Mouse (Mus musculus): ENCODE results near the gene Scube1. TPM values are rescaled to one million over a fixed set of nuclear protein-coding genes. Genes with fewer than 3 reads are reported as not detected.

Gene Scube1
- polyA plus RNA-seq, 2 experiments = 0.09 to 0.10 TPM

DNA sequence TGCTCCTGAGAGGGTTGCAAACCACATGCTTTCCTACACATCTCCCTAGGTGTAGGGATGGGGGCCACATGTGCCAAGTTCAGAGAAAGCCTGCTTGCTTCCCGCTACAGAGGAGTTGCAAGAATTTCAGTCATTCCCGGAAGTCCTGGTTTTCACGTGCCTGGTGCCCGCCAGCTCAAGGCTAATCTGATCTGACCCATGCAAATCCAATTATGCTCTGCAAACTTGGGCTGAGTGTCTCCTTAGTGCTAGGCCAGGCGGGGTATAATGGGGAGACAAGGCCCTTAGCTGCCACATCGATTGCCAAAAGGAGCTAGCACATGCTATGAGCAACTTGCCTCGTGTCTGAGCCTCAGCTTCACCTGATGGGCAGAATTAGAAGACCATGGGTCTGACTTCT lies 62.7 kb downstream of the Scube1 start:
- no peaks in the 10 kb centered on the region for H3K9me3 ChIP-seq (ENCODE audit: control insufficient read depth, low read length)
- no peak for TF ChIP-seq CTCF (IDR thresholded peaks at IDR 0.05; ENCODE audit: low read depth)
- TF ChIP-seq EP300 (IDR thresholded peaks at IDR 0.05; ENCODE audit: low read depth) = no peak
- DNase-seq (ENCODE audit: low read depth in 3 of 3, low spot score in 3 of 3) = no peak
- no peak overlapping the region for H3K4me3 ChIP-seq (ENCODE audit: insufficient read depth in 1 of 2, low read depth in 2 of 2, low read length in 2 of 2)
- no peaks in the 10 kb centered on the region for H3K27me3 ChIP-seq (ENCODE audit: control insufficient read depth, insufficient read depth, low read length)
- no peaks in the 10 kb centered on the region for H3K36me3 ChIP-seq (replicated peaks; ENCODE audit: control insufficient read depth, insufficient read depth, low read depth)
- no peak overlapping the region for H3K9ac ChIP-seq (replicated peaks)
- H3K4me2 ChIP-seq (ENCODE audit: low read depth) = no peak overlapping the region
- no peak for ATAC-seq (ENCODE audit: insufficient read depth)
- 48% methylated on average over 7 of the region's 7 CpGs for WGBS (ENCODE audit: insufficient replicate concordance)
- no peaks in the 10 kb centered on the region for H3K4me1 ChIP-seq (replicated peaks; ENCODE audit: control insufficient read depth in 2 of 2, insufficient read depth in 2 of 2, low read length in 1 of 2)
- no peak overlapping the region for H3K27ac ChIP-seq

DNA sequence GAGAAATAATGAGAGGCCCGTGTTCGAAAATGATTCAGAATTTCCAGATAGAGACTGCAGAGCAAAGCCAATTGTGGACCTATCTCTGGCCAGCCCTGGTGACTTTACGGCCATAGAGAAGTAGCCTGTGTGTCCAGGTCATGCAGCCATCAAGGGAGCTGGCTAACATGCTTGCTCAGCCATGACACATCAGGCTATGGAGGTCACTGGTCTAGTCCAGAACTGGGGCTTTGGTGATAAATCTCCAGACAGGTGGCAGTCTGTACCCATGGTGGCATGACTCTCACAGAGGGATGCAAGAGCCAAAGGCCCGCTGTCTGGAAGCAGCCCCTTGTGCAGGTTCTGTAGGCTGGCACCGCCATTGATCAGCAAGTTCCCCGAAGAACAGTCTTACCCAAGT lies 82.3 kb downstream of the Scube1 start:
- no peaks in the 10 kb centered on the region for H3K4me1 ChIP-seq (replicated peaks; ENCODE audit: control insufficient read depth in 2 of 2, insufficient read depth in 2 of 2, low read length in 1 of 2)
- no peaks in the 10 kb centered on the region for H3K36me3 ChIP-seq (replicated peaks; ENCODE audit: control insufficient read depth, insufficient read depth, low read depth)
- H3K9ac ChIP-seq (replicated peaks) = no peak overlapping the region
- H3K4me3 ChIP-seq (ENCODE audit: insufficient read depth in 1 of 2, low read depth in 2 of 2, low read length in 2 of 2) = no peak overlapping the region
- DNase-seq (ENCODE audit: low read depth in 3 of 3, low spot score in 3 of 3) (no peak), ATAC-seq (ENCODE audit: insufficient read depth) (no peak)
- TF ChIP-seq EP300 (IDR thresholded peaks at IDR 0.05; ENCODE audit: low read depth) (no peak), CTCF (IDR thresholded peaks at IDR 0.05; ENCODE audit: low read depth) (no peak)
- H3K4me2 ChIP-seq (ENCODE audit: low read depth) = no peak overlapping the region
- 67% methylated on average over 6 of the region's 6 CpGs for WGBS (ENCODE audit: insufficient replicate concordance)
- no peaks in the 10 kb centered on the region for H3K27me3 ChIP-seq (ENCODE audit: control insufficient read depth, insufficient read depth, low read length)
- H3K27ac ChIP-seq = no peak overlapping the region
- H3K9me3 ChIP-seq (ENCODE audit: control insufficient read depth, low read length) = no peaks in the 10 kb centered on the region

DNA sequence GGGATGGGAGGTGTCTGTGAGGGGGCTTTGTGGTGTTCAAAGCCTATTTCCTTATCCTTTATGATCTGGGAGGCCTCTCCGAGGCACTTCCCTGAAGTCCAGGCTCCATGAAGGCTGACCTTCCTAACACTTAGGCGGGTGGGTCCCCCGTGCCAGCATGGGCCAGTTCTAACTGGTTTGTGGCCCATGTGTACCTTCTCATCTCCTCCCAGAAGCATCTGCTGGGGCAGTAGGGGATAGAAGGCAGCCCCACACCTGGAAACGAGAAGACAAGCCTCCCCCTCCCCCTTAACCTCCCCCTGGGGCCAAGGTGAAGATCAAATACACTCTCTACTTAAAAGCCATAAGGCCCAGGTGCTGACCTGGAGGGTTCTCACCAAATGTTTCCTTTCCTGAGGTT lies 84.6 kb downstream of the Scube1 start:
- Histone ChIP-seq H3K4me1 (replicated peaks; ENCODE audit: control insufficient read depth in 2 of 2, insufficient read depth in 2 of 2, low read length in 1 of 2) (no peaks in the 10 kb centered on the region), H3K9me3 (ENCODE audit: control insufficient read depth, low read length) (no peaks in the 10 kb centered on the region), H3K4me3 (ENCODE audit: insufficient read depth in 1 of 2, low read depth in 2 of 2, low read length in 2 of 2) (no peak overlapping the region), H3K9ac (replicated peaks) (no peak overlapping the region), H3K4me2 (ENCODE audit: low read depth) (no peak overlapping the region), H3K27me3 (ENCODE audit: control insufficient read depth, insufficient read depth, low read length) (no peaks in the 10 kb centered on the region), H3K36me3 (replicated peaks; ENCODE audit: control insufficient read depth, insufficient read depth, low read depth) (no peaks in the 10 kb centered on the region), H3K27ac (no peak overlapping the region)
- TF ChIP-seq CTCF (IDR thresholded peaks at IDR 0.05; ENCODE audit: low read depth) (no peak), EP300 (IDR thresholded peaks at IDR 0.05; ENCODE audit: low read depth) (no peak)
- 25% methylated on average over 4 of the region's 4 CpGs for WGBS (ENCODE audit: insufficient replicate concordance)
- DNase-seq (ENCODE audit: low read depth in 3 of 3, low spot score in 3 of 3) = no peak
- ATAC-seq (ENCODE audit: insufficient read depth) = no peak

DNA sequence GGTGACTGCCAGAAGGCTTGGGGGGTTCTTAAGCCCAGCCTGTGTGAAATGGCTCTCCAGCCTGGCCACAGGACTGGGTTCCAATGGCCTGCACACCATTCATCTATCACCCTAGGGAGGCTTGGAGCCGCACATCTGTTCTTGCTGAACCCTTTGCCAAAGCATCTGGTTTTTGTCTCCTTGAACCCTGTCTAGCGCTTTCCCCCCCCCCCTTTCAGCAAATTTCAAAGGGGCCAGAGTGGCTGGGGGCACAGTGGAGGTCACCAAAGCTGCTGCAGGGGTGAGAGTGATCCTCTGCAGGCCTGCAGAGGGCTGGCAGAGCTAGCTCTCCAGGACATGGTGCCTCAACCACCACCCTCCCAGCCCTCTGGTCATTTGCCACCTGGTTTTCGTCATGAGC lies 85.7 kb downstream of the Scube1 start:
- Histone ChIP-seq H3K4me1 (replicated peaks; ENCODE audit: control insufficient read depth in 2 of 2, insufficient read depth in 2 of 2, low read length in 1 of 2) (no peaks in the 10 kb centered on the region), H3K27me3 (ENCODE audit: control insufficient read depth, insufficient read depth, low read length) (no peaks in the 10 kb centered on the region), H3K27ac (no peak overlapping the region), H3K4me2 (ENCODE audit: low read depth) (no peak overlapping the region), H3K36me3 (replicated peaks; ENCODE audit: control insufficient read depth, insufficient read depth, low read depth) (no peaks in the 10 kb centered on the region), H3K9me3 (ENCODE audit: control insufficient read depth, low read length) (no peaks in the 10 kb centered on the region), H3K4me3 (ENCODE audit: insufficient read depth in 1 of 2, low read depth in 2 of 2, low read length in 2 of 2) (no peak overlapping the region), H3K9ac (replicated peaks) (no peak overlapping the region)
- no peak for ATAC-seq (ENCODE audit: insufficient read depth)
- TF ChIP-seq EP300 (IDR thresholded peaks at IDR 0.05; ENCODE audit: low read depth) (no peak), CTCF (IDR thresholded peaks at IDR 0.05; ENCODE audit: low read depth) (no peak)
- 52% methylated on average over 3 of the region's 3 CpGs for WGBS (ENCODE audit: insufficient replicate concordance)
- DNase-seq (ENCODE audit: low read depth in 3 of 3, low spot score in 3 of 3) = no peak

DNA sequence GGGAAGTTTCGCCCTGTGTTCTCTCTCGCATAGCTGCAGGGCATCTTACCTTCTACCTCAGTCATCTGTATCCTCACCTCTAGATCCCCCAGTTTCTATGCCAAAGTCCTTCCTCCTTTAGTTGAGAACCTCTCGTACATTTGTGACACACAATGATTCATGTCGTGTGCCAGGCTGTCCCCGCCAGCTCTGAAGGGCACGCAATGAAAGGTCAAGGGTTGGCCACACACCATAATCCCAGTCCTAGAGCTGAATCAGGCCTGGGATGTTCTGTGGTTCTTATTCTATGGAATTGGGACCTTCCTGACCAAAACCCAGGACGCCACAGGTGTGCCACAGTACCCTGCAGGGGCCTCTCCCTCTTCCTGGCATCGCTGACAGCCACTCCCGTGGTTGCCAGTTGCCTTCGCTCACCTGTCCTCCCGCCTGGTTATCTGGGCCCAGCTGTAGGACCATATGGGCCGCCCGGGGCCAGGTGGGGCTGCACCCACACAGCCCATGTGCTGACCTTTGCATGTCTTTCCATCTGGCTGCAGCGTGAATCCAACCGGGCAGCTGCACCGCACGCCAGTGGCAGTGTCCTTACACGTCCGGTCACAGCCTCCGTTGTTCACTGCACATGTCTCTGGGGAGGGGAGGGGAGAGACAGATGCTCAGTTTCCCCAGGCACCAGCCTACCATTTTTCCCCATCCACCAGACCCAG lies 86.5 kb downstream of the Scube1 start:
- TF ChIP-seq CTCF (IDR thresholded peaks at IDR 0.05; ENCODE audit: low read depth) (no peak), EP300 (IDR thresholded peaks at IDR 0.05; ENCODE audit: low read depth) (no peak)
- H3K4me2 ChIP-seq (ENCODE audit: low read depth) = no peak overlapping the region
- no peak overlapping the region for H3K9ac ChIP-seq (replicated peaks)
- no peak overlapping the region for H3K27ac ChIP-seq
- no peak for ATAC-seq (ENCODE audit: insufficient read depth)
- no peaks in the 10 kb centered on the region for H3K9me3 ChIP-seq (ENCODE audit: control insufficient read depth, low read length)
- no peaks in the 10 kb centered on the region for H3K27me3 ChIP-seq (ENCODE audit: control insufficient read depth, insufficient read depth, low read length)
- H3K4me1 ChIP-seq (replicated peaks; ENCODE audit: control insufficient read depth in 2 of 2, insufficient read depth in 2 of 2, low read length in 1 of 2) = no peaks in the 10 kb centered on the region
- no peak overlapping the region for H3K4me3 ChIP-seq (ENCODE audit: insufficient read depth in 1 of 2, low read depth in 2 of 2, low read length in 2 of 2)
- no peak for DNase-seq (ENCODE audit: low read depth in 3 of 3, low spot score in 3 of 3)
- WGBS (ENCODE audit: insufficient replicate concordance) = 72% methylated on average over 20 of the region's 20 CpGs
- H3K36me3 ChIP-seq (replicated peaks; ENCODE audit: control insufficient read depth, insufficient read depth, low read depth) = no peaks in the 10 kb centered on the region
